Mouse (Mus musculus) heart, embryonic 12.5 days (tissue): ENCODE measurements at regions not wholly inside any gene's neighbourhood (a gene's known extent, or its start where the extent isn't known, plus 50 kb on each side); places are given as distances from the start of the nearest gene placed in this dataset.

Experiments
- ATAC-seq: fragments of 200-750 bp; cut with Nextera tagmentation; 2 replicates; pipeline ENCODE4 v1.8.0; 2017; ENCODE audit warnings: moderate TSS enrichment, moderate library complexity; ENCODE audit not compliant: insufficient number of reproducible peaks, low FRiP score
- H3K27ac ChIP-seq: fragments of 300-500 bp; sonication (generic); 2 replicates; pipeline ENCODE4 v1.5.1; 2016; ENCODE audit warnings: mild to moderate bottlenecking, moderate library complexity; ENCODE audit not compliant: poor library complexity, severe bottlenecking
- H3K27me3 ChIP-seq: fragments of 300-500 bp; sonication (generic); replicated peaks from 2 replicates; pipeline ENCODE4 v1.6.1; 2016; ENCODE audit warnings: mild to moderate bottlenecking, moderate library complexity
- H3K36me3 ChIP-seq: fragments of 300-500 bp; sonication (generic); 2 replicates; pipeline ENCODE4 v1.6.1; 2016; ENCODE audit warnings: mild to moderate bottlenecking, moderate library complexity
- H3K4me1 ChIP-seq: fragments of 300-500 bp; sonication (generic); replicated peaks from 2 replicates; pipeline ENCODE4 v1.6.1; 2016; ENCODE audit warnings: mild to moderate bottlenecking
- H3K4me2 ChIP-seq: fragments of 300-500 bp; sonication (generic); 2 replicates; pipeline ENCODE4 v1.6.1; 2016; ENCODE audit warnings: mild to moderate bottlenecking, moderate library complexity
- H3K4me3 ChIP-seq: fragments of 300-500 bp; sonication (generic); 2 replicates; pipeline ENCODE4 v1.5.1; 2016; ENCODE audit warnings: mild to moderate bottlenecking
- H3K9ac ChIP-seq: fragments of 300-500 bp; sonication (generic); 2 replicates; pipeline ENCODE4 v1.6.1; 2016; ENCODE audit warnings: mild to moderate bottlenecking, moderate library complexity
- H3K9me3 ChIP-seq: fragments of 300-500 bp; sonication (generic); replicated peaks from 2 replicates; pipeline ENCODE4 v1.6.1; 2016; ENCODE audit warnings: mild to moderate bottlenecking, moderate library complexity
- WGBS: fragments of 180-500 bp; shearing (Covaris S2); methylation state at CpG from one replicate; pipeline ENCODE4 v1.1.7; 2016; 5-methylcytosine and 5-hydroxymethylcytosine counted together

DNA sequence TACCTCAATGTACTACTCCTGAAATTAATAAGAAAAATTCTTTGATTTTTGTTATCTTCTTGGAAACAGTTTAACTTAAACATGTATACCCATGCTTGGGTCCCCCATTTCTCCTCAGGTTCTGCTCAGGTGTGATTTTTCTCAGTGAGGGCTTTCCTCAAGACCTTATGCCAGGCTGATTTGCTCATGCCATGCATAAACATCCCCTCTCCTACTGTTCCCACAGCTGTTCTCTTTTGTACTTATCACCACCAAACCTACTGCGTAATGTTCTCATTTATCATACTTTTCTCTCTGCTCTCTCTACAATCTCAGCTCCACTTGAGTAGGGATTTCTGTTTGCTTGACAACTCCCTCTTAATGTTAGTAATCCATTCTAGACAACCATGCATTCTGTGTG is 692.1 kb downstream of the Hace1 start:
- H3K4me2 ChIP-seq = no peak overlapping the region
- WGBS = 79% methylated on average over 1 of the region's 1 CpGs
- H3K9ac ChIP-seq = no peak overlapping the region
- ATAC-seq = no peak
- no peaks in the 10 kb centered on the region for H3K36me3 ChIP-seq
- no peak overlapping the region for H3K27ac ChIP-seq
- no peaks in the 10 kb centered on the region for H3K4me1 ChIP-seq
- no peaks in the 10 kb centered on the region for H3K27me3 ChIP-seq
- no peaks in the 10 kb centered on the region for H3K9me3 ChIP-seq
- no peak overlapping the region for H3K4me3 ChIP-seq

DNA sequence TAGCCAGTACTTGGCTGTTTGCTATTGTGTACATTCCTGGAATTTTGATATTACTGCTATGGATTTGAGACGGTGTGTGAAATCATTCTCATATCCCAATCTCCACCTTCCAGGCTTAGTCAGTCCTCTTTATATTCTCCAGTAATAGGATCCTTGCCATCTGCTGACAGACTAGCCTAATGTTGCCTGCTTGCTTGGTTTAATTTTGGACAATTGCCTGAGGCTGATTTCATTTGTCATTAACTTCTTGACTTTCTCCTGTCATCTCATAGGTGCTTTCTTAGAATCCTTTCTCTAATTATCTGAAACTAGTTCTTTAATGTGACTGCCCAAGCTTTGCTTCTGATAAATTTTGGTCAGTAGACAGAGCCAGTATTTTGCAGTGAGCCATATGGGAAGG is 696.2 kb downstream of the Hace1 start:
- Histone ChIP-seq H3K36me3 (no peaks in the 10 kb centered on the region), H3K27me3 (no peaks in the 10 kb centered on the region), H3K9me3 (no peaks in the 10 kb centered on the region), H3K4me1 (no peaks in the 10 kb centered on the region), H3K9ac (no peak overlapping the region), H3K27ac (no peak overlapping the region), H3K4me2 (no peak overlapping the region), H3K4me3 (no peak overlapping the region)
- no peak for ATAC-seq
- 71% methylated on average over 1 of the region's 1 CpGs for WGBS

DNA sequence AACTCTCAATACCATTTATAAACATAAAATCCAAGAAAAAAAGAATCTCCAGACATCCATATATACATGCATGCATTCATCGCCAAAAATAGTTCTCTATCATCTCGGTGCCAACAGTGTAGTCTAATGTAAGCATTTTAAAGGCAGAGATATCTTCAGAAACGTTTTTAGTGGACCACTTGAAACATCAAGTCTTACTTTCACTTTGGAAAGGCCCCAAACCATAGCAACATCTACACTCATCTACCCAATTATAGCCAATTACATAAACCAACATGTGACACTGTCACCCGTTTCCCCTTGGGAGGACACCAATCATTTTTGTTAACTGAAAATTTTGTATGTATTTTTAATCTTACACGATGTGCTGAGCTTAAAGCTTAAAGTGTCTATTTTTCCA is 716.7 kb downstream of the Hace1 start:
- Histone ChIP-seq H3K27me3 (no peaks in the 10 kb centered on the region), H3K4me2 (no peak overlapping the region), H3K27ac (no peak overlapping the region), H3K4me3 (no peak overlapping the region), H3K4me1 (no peaks in the 10 kb centered on the region), H3K36me3 (no peaks in the 10 kb centered on the region), H3K9me3 (no peaks in the 10 kb centered on the region), H3K9ac (no peak overlapping the region)
- WGBS = 56% methylated on average over 5 of the region's 5 CpGs
- ATAC-seq = no peak

DNA sequence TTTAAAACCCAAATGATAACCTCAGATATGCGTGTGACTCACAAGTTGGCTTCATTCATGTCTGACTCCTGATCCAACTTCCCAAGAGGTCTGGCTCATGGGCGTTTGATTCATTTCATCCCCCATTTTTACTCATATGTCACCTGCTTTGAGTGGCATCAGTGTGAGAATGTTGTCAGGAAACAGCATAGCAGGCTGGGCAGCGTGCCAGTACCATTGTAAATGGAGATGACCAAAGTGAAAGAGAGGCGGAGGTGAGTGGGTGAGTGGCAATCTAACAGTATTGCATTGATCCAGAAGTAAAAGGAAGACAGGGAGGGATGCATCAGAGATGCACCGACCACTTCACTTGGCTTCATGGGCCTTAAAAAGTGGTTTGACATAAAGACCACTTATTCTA is 720.7 kb downstream of the Hace1 start:
- 59% methylated on average over 5 of the region's 5 CpGs for WGBS
- Histone ChIP-seq H3K27me3 (no peaks in the 10 kb centered on the region), H3K4me3 (no peak overlapping the region), H3K4me1 (no peaks in the 10 kb centered on the region), H3K36me3 (no peaks in the 10 kb centered on the region), H3K4me2 (no peak overlapping the region), H3K9me3 (no peaks in the 10 kb centered on the region), H3K27ac (no peak overlapping the region), H3K9ac (no peak overlapping the region)
- ATAC-seq = no peak

DNA sequence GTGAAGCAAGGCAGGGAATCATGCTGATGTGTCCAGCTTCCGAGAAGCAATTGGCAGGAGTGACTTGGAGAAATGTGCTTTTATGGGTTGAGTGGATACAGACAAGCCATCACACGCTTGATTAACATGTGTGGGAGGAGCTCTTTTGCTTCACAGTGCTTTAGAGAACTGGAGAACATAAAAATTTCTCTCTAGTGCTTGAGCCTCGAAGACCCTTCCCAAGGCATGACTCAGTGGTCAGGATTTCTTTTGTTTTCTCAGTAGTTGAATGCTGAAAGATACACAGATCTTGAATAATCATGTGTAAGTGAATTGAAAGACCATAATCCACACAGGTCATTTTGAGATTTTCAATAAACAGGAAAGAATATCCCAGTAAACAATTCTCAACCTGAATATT is 721.9 kb downstream of the Hace1 start:
- no peaks in the 10 kb centered on the region for H3K9me3 ChIP-seq
- H3K27me3 ChIP-seq = no peaks in the 10 kb centered on the region
- no peaks in the 10 kb centered on the region for H3K36me3 ChIP-seq
- no peak overlapping the region for H3K9ac ChIP-seq
- no peaks in the 10 kb centered on the region for H3K4me1 ChIP-seq
- no peak overlapping the region for H3K27ac ChIP-seq
- H3K4me2 ChIP-seq = no peak overlapping the region
- no peak overlapping the region for H3K4me3 ChIP-seq
- 65% methylated on average over 3 of the region's 3 CpGs for WGBS
- no peak for ATAC-seq

DNA sequence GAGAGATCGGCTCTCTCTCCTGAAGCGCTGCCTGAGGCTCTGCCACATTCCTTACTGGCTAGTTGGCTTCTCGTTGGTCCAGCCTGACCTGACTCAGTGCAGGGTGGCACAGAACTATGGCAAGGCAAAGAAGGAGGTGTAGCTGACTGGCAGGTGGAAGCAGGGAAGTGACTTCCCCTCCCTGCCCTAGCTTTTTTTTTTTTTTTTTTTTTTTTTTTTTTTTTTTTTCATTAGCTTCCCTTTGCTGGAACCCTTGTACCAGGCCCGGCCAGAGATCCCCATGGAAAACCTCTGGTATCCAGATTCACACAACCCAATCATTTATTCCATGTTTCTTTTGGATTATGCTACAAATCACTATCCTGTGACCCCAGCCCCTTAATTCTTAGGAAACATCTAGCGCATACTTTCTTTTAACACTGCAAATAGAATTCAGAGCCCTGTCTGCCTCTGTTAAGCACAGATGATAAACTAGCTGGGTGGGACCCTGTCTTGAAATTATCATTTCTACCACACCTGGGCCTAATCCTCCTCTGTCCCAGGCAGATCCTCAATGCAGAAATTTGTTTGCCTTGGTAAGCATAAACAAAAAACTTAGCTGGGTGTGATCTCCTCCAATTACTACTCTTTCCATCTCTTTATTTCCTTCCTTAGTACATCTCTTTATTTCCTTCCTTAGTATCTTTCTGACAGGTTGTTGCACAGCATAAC is 742.9 kb downstream of the Hace1 start:
- Histone ChIP-seq H3K9ac (no peak overlapping the region), H3K27me3 (no peaks in the 10 kb centered on the region), H3K9me3 (no peaks in the 10 kb centered on the region), H3K4me2 (no peak overlapping the region), H3K4me3 (no peak overlapping the region), H3K27ac (no peak overlapping the region), H3K4me1 (no peaks in the 10 kb centered on the region), H3K36me3 (no peaks in the 10 kb centered on the region)
- WGBS = 87% methylated on average over 5 of the region's 5 CpGs
- no peak for ATAC-seq

DNA sequence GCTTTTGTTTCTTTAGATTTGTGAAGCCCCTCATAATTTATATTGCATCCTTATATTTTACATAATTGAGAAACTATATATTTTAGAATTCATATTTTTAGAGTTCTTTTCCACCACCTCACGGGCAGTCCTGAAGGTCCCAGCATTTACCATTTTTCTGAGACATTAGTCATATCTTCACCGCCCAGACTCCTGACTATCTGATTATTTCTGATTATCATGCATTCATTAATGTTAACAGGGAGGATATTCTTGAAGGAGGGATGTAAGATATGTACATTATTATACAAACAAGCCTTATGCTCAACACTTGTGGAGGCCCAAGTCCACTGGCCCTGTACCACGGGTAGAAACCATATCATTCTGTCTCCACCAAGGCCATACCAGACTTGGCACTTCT is 743.4 kb downstream of the Hace1 start:
- Histone ChIP-seq H3K4me3 (no peak overlapping the region), H3K4me2 (no peak overlapping the region), H3K9me3 (no peaks in the 10 kb centered on the region), H3K27ac (no peak overlapping the region), H3K9ac (no peak overlapping the region), H3K27me3 (no peaks in the 10 kb centered on the region), H3K4me1 (no peaks in the 10 kb centered on the region), H3K36me3 (no peaks in the 10 kb centered on the region)
- 80% methylated on average over 3 of the region's 3 CpGs for WGBS
- no peak for ATAC-seq

DNA sequence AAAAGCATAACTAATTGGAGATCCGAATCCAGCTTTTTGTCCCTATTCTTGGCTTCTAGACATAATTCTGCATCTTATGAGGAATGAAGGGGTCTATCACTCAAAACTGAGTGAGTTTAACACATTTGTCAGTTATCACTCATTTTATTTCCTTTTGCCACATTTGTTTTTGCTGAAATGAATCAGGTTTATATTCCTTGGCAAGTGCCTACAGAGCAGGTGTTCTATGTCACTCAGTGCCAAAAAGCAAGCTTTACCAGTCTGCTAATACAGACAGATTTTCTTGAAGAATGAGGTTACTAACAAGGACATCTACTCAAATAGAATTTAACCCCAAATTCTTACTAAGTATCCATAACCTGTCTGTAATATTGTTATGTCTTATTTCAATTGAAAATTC is 751.4 kb downstream of the Hace1 start:
- no peaks in the 10 kb centered on the region for H3K9me3 ChIP-seq
- 67% methylated on average over 1 of the region's 1 CpGs for WGBS
- no peaks in the 10 kb centered on the region for H3K4me1 ChIP-seq
- H3K9ac ChIP-seq = no peak overlapping the region
- H3K36me3 ChIP-seq = no peaks in the 10 kb centered on the region
- no peak overlapping the region for H3K4me3 ChIP-seq
- no peaks in the 10 kb centered on the region for H3K27me3 ChIP-seq
- no peak for ATAC-seq
- H3K4me2 ChIP-seq = no peak overlapping the region
- H3K27ac ChIP-seq = no peak overlapping the region

DNA sequence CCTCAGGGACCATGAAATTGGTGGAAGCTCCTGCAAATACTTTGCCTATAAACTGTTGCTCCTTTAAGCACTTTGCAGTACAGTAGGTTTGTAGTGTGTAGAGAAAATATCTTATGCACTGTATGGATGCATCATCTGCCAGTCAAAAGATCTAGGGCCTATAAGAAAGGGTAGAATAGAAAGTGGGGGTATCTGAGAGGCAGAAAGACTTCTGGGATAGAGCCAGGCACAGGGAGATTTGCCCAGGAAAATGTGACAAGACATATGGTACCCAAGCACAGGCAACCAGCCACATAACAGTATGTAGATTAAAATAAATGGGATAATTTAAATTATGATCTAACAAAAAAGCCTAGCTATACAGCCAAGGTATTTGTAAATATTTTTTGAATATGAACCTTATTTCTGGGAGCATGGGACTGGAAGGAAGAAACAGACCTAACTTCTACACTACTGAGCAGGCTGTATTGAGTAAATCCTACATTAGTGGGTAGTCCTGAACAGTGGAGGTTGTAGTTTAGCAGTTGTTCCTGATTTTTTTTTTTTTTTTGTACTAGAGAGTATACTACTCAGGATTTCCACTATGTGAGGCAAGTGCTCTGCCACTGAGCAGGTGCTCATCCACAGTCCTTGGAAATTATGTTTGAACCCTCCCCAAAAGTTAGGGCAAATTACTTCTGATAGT is 754.1 kb downstream of the Hace1 start:
- Histone ChIP-seq H3K4me2 (no peak overlapping the region), H3K36me3 (no peaks in the 10 kb centered on the region), H3K27me3 (no peaks in the 10 kb centered on the region), H3K4me3 (no peak overlapping the region), H3K9ac (no peak overlapping the region), H3K4me1 (no peaks in the 10 kb centered on the region), H3K9me3 (no peaks in the 10 kb centered on the region), H3K27ac (no peak overlapping the region)
- no peak for ATAC-seq

DNA sequence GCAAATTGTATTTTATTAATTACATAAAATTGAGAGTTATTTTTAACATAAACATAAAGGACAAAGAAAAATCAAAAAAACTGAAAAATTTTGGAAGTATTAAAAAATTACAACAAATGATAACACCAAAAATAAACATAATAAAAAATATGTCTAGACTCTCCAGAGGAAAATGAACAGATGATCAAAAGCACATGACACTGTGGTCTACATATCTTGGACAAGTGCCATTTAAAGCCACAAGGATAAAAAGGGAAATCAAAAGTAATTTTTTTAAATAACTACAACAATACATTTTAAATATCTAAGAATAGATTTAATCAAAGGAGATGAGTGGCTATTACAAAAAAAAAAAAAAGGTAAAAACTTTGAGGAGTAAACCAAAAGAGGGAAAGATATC is 755.6 kb downstream of the Hace1 start:
- Histone ChIP-seq H3K9ac (no peak overlapping the region), H3K9me3 (no peaks in the 10 kb centered on the region), H3K27ac (no peak overlapping the region), H3K4me2 (no peak overlapping the region), H3K27me3 (no peaks in the 10 kb centered on the region), H3K4me1 (no peaks in the 10 kb centered on the region), H3K4me3 (no peak overlapping the region), H3K36me3 (no peaks in the 10 kb centered on the region)
- no peak for ATAC-seq

DNA sequence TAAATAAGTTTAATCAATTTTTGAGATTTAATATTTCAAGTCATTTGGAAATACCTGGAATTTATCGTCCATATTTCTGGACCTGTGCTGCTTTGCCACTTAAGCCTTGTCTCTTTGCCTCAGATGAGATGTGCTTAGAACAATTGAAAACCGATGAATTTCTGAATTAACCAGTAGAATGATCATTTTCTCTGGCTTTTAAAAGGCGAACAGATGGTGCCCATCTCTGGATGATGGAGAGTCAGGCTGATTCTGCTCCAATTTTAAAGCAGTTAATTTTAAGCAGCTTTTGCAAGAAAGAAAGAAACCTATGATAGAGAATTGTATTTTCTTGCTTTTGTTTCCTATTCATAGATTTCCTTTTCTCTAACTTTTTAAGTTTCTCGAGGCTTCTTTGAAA is 767.7 kb downstream of the Hace1 start:
- no peaks in the 10 kb centered on the region for H3K27me3 ChIP-seq
- no peak overlapping the region for H3K4me3 ChIP-seq
- no peaks in the 10 kb centered on the region for H3K9me3 ChIP-seq
- H3K27ac ChIP-seq = no peak overlapping the region
- no peak overlapping the region for H3K9ac ChIP-seq
- ATAC-seq = no peak
- H3K36me3 ChIP-seq = no peaks in the 10 kb centered on the region
- 70% methylated on average over 4 of the region's 4 CpGs for WGBS
- H3K4me1 ChIP-seq = no peaks in the 10 kb centered on the region
- no peak overlapping the region for H3K4me2 ChIP-seq

DNA sequence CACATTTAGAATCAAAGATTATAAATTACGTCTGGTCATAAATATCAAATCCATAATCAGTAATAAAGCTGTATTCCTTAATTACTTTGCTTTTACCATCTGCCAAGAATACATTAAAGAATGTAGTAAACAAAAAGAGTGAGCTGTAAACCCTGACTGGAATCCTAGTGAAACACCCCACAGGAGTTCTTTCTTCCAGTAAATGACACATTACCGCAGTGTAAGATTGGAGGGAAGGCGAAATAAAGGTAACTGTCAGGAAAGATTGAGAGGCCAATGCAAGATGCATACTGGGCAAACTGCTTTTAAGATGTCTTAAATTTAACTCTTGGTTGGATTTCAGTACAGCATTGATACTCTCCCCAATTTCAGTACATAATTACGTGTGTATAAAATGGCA is 772.0 kb downstream of the Hace1 start:
- Histone ChIP-seq H3K27ac (no peak overlapping the region), H3K4me2 (no peak overlapping the region), H3K9me3 (0 out of 2 replicates have a peak, but pooled peaks cover 3% of the 10 kb centered on the region), H3K4me3 (no peak overlapping the region), H3K27me3 (no peaks in the 10 kb centered on the region), H3K36me3 (no peaks in the 10 kb centered on the region), H3K4me1 (no peaks in the 10 kb centered on the region), H3K9ac (no peak overlapping the region)
- 76% methylated on average over 4 of the region's 4 CpGs for WGBS
- no peak for ATAC-seq
